Comparison of ENCODE assay signal across 8 mouse cellular contexts in the genomic region with DNA sequence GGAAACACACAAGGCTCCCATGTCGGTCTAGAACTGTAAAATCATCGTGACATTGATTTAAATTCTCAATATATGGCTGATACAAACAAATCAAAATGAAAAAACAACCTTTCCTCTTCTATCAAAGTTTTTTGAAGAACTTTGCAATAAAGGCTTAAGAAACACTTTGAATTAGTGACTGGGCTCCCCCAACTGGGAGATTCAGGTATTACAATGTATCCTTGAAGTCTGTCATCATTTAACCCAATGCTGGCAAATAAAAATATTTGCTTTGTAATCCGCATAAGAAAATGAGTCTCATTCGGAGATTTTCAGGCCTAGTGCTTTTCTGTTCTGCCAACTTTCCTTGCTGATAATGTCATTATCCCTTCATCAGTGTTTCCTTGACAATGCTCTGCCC.
A peak's percentile ranks its signal among the peaks of the same experiment; 100 is the strongest.
DNase-seq lines count a peak whose midpoint lies in the region; ATAC-seq and TF ChIP-seq lines count a peak whose summit lies in the region.

No protein-coding gene starts in this region.

- no peaks in the 10 kb centered on the region for H3K27me3 ChIP-seq in heart, adult 2 months (ENCODE audit: control insufficient read depth, insufficient read depth, low read length)
- no peaks in the 10 kb centered on the region for H3K27me3 ChIP-seq in midbrain, embryonic 14.5 days (ENCODE audit: control insufficient read depth, insufficient read depth, low read length)
- H3K27me3 ChIP-seq in midbrain, embryonic 10.5 days (ENCODE audit: low read depth, poor library complexity, severe bottlenecking) = no peaks in the 10 kb centered on the region

- H3K4me3 ChIP-seq in heart, adult 2 months = no peak overlapping the region
- H3K4me3 ChIP-seq in midbrain, embryonic 14.5 days (replicated peaks; ENCODE audit: low read depth, low read length) = no peak overlapping the region
- H3K4me3 ChIP-seq in midbrain, embryonic 10.5 days = no peak overlapping the region

- 20% methylated on average over 4 of the region's 4 CpGs for WGBS in heart, adult 2 months
- WGBS in midbrain, embryonic 14.5 days = 37% methylated on average over 4 of the region's 4 CpGs
- 39% methylated on average over 4 of the region's 4 CpGs for WGBS in midbrain, embryonic 10.5 days

- no peak overlapping the region for H3K4me2 ChIP-seq in midbrain, embryonic 14.5 days (ENCODE audit: low read length)

- H3K36me3 ChIP-seq in heart, adult 2 months (ENCODE audit: control insufficient read depth, insufficient read depth, low read length) = no peaks in the 10 kb centered on the region
- H3K36me3 ChIP-seq in midbrain, embryonic 14.5 days (ENCODE audit: control insufficient read depth, insufficient read depth, low read length) = no peaks in the 10 kb centered on the region
- H3K36me3 ChIP-seq in midbrain, embryonic 10.5 days = no peaks in the 10 kb centered on the region

- TF ChIP-seq CTCF in heart, adult 2 months (IDR thresholded peaks at IDR 0.05) = peak; percentile 71

- TF ChIP-seq POLR2A in heart, adult 2 months (IDR thresholded peaks at IDR 0.05; ENCODE audit: insufficient read depth, low read depth, low read length) = no peak

- H3K27ac ChIP-seq in heart, adult 2 months = no peak overlapping the region
- H3K27ac ChIP-seq in midbrain, embryonic 14.5 days (replicated peaks; ENCODE audit: low read depth, low read length) = no peak overlapping the region
- H3K27ac ChIP-seq in midbrain, embryonic 10.5 days (replicated peaks) = no peak overlapping the region

- H3K9me3 ChIP-seq in midbrain, embryonic 14.5 days (ENCODE audit: control insufficient read depth, low read length) = no peaks in the 10 kb centered on the region
- no peaks in the 10 kb centered on the region for H3K9me3 ChIP-seq in midbrain, embryonic 10.5 days (replicated peaks)

- no peak for TF ChIP-seq EP300 in heart, adult 2 months (IDR thresholded peaks at IDR 0.05; ENCODE audit: insufficient read depth, low read depth, low read length)

- no peak for ATAC-seq in midbrain, embryonic 14.5 days (ENCODE audit: low FRiP score, low TSS enrichment)
- no peak for ATAC-seq in monocyte, adult 5-6 weeks (replicated peaks; ENCODE audit: insufficient number of reproducible peaks, low FRiP score, low TSS enrichment, poor library complexity, severe bottlenecking)

- intact Hi-C loops in heart, adult 2 months (cut with DNase I) = no loop called here

- no peak overlapping the region for H3K9ac ChIP-seq in heart, adult 2 months (ENCODE audit: low read depth, low read length)
- no peak overlapping the region for H3K9ac ChIP-seq in midbrain, embryonic 14.5 days (replicated peaks; ENCODE audit: low read length)

- no peaks in the 10 kb centered on the region for H3K4me1 ChIP-seq in heart, adult 2 months (ENCODE audit: control insufficient read depth, insufficient read depth, low read length)
- peaks cover 6% of the 10 kb centered on the region for H3K4me1 ChIP-seq in midbrain, embryonic 14.5 days (ENCODE audit: control insufficient read depth, insufficient read depth, low read length)
- H3K4me1 ChIP-seq in midbrain, embryonic 10.5 days = peaks cover 11% of the 10 kb centered on the region

- DNase-seq in heart, adult 2 months = no peak
- no peak for DNase-seq in heart, adult 9 months (ENCODE audit: low spot score in 2 of 2)
- DNase-seq in midbrain, embryonic 14.5 days = peak; percentile 89
- DNase-seq in midbrain, embryonic 10.5 days (ENCODE audit: low spot score) = no peak
- DNase-seq in brain, adult 2 months (ENCODE audit: low read depth, low spot score) = peak; percentile 75
- DNase-seq in layer of hippocampus, postnatal 10 days (ENCODE audit: low spot score in 2 of 2) = peak; percentile 52 to 67
- DNase-seq in gastrocnemius, postnatal 25 days = no peak

- H3K79me2 ChIP-seq in heart, adult 2 months (replicated peaks; ENCODE audit: control insufficient read depth, insufficient read depth, low read length) = no peaks in the 10 kb centered on the region

Comparison
In these comparisons a context has a peak if more than half of its experiments do, and no peak if none do; other contexts are left out.
1. DNase-seq: peak in midbrain, embryonic 14.5 days (single experiment), brain, adult 2 months (single experiment) and layer of hippocampus, postnatal 10 days (2 of 2); none in heart, adult 2 months (0 of 2), heart, adult 9 months (0 of 2), midbrain, embryonic 10.5 days (single experiment) and gastrocnemius, postnatal 25 days (single experiment).